Mouse (Mus musculus): Measurements from ENCODE around the gene Ppp1r14b. TPM values are rescaled to one million over a fixed set of nuclear protein-coding genes. Genes with fewer than 3 reads are reported as not detected.
"Not testable (repeated sequence)": the region's sequence is repeated elsewhere in the genome, so short reads cannot be mapped to it uniquely, and the experiment has no call there.

The Ppp1r14b gene
- polyA plus RNA-seq, 1 experiment from 2014 or later: 90.8 TPM

DNA sequence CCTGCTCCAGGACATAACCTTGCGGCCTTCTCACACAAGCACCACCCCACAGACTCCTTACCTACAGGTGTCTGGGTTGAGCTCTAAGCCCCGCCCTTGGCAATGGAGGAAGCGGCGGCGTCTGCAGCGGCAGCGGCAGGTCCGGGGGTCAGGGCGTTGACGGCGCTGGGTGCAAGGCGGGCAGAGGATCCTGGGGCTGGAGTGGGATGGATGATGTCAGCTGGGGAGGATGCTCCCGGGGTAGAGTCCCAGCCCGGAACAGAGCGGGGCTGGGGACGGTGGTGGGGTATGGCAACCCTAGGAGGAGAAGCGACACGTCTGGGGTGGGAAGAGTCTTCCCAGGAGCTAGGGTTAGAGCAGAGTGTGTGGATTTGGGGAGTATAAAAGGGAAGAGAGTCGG lies 10.5 kb downstream of the Ppp1r14b start:
- Histone ChIP-seq H3K27me3 (ENCODE audit: low read depth, poor library complexity, severe bottlenecking) (no peaks in the 10 kb centered on the region), H3K27ac (replicated peaks) (0 out of 2 replicates have a peak overlapping the region, but pooled peaks have one; percentile 23), H3K4me1 (peaks cover 42% of the 10 kb centered on the region), H3K9me3 (replicated peaks) (no peaks in the 10 kb centered on the region), H3K36me3 (peaks cover 44% of the 10 kb centered on the region), H3K4me3 (peak overlapping the region; percentile 20; the same call in 1 of the 2 replicates)
- no peak for DNase-seq (ENCODE audit: low spot score)
- WGBS: 90% methylated on average over 19 of the region's 19 CpGs

DNA sequence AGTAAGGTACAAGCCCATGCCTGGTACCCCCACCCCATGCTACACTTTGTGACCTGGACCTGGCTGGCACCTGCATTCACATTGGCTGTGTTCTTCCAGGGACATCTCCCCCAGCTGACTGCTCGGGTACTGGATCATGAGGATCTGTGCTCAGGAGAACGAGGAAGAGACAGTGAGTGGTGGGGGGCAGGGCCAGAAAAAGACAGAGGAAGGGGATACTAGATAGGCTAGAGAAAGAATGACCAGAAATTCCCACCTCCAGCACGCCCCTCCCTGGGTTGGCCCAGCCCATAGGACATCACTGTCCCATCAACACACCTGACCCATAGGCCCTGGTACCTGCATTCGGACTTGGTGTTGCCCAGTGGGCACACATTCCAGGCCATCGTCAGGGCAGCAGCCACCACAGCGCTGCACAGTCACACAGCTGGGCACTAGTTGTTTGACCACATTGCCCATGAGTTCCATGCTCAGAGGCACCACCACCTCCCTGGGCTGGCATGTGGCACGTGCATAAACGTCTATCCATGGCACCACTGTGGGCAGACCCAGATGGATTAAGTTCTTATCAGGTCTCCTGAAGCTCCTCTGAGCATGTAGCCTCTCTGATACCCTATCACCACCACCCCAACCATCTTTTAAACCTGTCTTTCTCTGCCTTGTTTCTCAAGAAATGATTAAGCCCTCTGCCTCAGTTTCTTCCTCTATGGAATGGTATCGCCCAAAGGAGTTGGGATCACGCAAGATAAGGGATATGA lies 11.4 kb downstream of the Ppp1r14b start:
- H3K27ac ChIP-seq (replicated peaks): 0 out of 2 replicates have a peak overlapping the region, but pooled peaks have one; percentile 46
- peaks cover 44% of the 10 kb centered on the region for H3K36me3 ChIP-seq
- DNase-seq (ENCODE audit: low spot score): no peak
- peaks cover 39% of the 10 kb centered on the region for H3K4me1 ChIP-seq
- 79% methylated on average over 10 of the region's 10 CpGs for WGBS
- H3K4me3 ChIP-seq: peak overlapping the region; percentile 94
- no peaks in the 10 kb centered on the region for H3K9me3 ChIP-seq (replicated peaks)
- no peaks in the 10 kb centered on the region for H3K27me3 ChIP-seq (ENCODE audit: low read depth, poor library complexity, severe bottlenecking)

DNA sequence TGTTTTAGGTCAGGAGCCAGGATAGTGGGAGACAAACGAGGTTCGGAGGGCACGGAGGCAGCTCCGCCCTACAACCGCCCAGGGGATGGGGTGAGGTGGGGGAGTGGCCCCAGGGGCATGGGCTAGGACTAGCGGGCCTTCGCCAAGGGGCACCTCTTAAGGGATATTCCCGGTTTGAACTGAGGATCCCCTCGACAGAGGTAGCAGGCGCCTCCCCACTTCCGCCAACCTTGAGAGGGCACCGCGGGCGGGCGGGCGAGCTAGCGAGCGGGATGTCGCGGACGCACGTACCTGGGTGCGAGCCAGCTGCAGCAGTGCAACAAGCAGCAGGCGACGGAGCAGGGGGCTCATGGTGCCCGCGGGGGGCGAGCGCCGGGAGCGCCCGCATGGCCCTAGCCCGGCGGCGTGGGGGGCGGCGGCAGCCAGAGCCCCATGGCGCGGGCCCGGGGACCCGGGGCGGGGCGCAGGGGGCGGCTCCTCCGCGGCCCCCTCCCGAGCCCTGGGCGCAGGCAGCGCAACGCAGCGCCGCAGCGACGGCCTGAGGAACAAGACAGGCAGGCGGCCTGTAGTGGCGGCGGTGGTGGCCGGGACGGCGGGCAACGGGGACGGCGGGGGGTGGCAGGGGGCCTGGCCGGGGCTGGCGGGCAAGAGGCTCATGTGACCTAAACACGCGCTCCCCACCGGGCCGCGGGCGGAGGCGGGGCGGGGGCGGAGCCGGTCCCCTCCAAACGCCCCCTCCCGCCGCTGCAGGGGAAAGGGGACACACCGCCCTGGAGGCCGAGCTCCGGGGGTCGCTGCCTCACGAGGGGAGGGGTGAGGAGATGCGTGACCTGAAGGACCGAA lies 12.5 kb downstream of the Ppp1r14b start, which contains the start of gene Vegfb:
Gene Vegfb (minus strand): TSS at position 591 of the 843 bp plus-strand sequence.
- under 1% methylated on average over 82 of the region's 85 CpGs for WGBS
- H3K27ac ChIP-seq (replicated peaks): peak within 1 kb of the TSS; percentile 97
- H3K27me3 ChIP-seq (ENCODE audit: low read depth, poor library complexity, severe bottlenecking): no peaks in the 10 kb centered on the region
- H3K9me3 ChIP-seq (replicated peaks): no peaks in the 10 kb centered on the region
- peak; percentile 75 for DNase-seq (ENCODE audit: low spot score)
- peaks cover 37% of the 10 kb centered on the region for H3K36me3 ChIP-seq
- peaks cover 43% of the 10 kb centered on the region for H3K4me1 ChIP-seq
- H3K4me3 ChIP-seq: peak within 1 kb of the TSS; percentile 94

DNA sequence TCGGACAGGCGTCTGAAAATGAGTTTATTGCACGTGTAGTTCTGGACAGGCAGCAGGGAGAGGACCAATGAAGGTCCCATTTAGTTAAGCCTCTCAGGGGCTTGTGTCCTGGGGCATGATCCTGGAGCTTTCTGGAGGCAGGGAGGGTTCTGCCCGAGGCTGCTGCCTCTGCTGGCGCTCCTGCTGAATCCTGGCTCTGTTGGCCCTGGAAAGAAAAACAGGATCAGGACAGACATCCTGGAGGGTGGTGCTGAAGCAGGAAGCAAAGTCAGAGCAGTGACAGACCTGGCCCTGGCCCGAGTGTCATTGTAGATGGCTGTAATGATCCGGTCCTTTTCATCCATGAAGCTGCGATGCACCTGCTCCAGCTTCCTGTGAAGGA lies 13.1 kb downstream of the Ppp1r14b start:
- 5% methylated on average over 8 of the region's 8 CpGs for WGBS
- H3K36me3 ChIP-seq: peaks cover 31% of the 10 kb centered on the region
- no peaks in the 10 kb centered on the region for H3K9me3 ChIP-seq (replicated peaks)
- no peaks in the 10 kb centered on the region for H3K27me3 ChIP-seq (ENCODE audit: low read depth, poor library complexity, severe bottlenecking)
- H3K4me3 ChIP-seq: peak overlapping the region; percentile 94
- peak overlapping the region; percentile 97 for H3K27ac ChIP-seq (replicated peaks)
- DNase-seq (ENCODE audit: low spot score): no peak
- H3K4me1 ChIP-seq: peaks cover 47% of the 10 kb centered on the region

DNA sequence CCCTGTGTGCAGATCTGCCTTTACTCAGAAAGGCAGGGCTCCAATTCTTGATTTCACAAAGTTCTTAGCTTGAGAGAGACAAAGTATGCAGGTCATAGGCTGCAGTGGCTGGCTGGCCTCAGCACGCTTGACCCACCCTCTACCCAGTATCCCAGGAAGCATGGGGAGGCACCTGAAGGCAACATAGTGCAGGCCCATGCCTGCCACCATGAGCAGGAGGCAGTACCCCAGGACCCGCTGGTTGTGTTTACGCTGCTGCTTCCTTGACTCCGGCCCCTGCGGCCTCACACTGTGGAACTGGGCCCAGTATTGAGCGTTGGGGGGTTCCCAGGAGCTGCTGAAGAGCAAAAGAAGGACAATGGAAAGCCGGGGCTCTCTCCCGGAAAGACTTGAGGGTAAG lies 14.5 kb downstream of the Ppp1r14b start:
- Histone ChIP-seq H3K27ac (replicated peaks) (no peak overlapping the region), H3K9me3 (replicated peaks) (no peaks in the 10 kb centered on the region), H3K4me1 (peaks cover 56% of the 10 kb centered on the region), H3K27me3 (ENCODE audit: low read depth, poor library complexity, severe bottlenecking) (no peaks in the 10 kb centered on the region), H3K4me3 (no peak overlapping the region), H3K36me3 (peaks cover 19% of the 10 kb centered on the region)
- 87% methylated on average over 8 of the region's 8 CpGs for WGBS
- no peak for DNase-seq (ENCODE audit: low spot score)

DNA sequence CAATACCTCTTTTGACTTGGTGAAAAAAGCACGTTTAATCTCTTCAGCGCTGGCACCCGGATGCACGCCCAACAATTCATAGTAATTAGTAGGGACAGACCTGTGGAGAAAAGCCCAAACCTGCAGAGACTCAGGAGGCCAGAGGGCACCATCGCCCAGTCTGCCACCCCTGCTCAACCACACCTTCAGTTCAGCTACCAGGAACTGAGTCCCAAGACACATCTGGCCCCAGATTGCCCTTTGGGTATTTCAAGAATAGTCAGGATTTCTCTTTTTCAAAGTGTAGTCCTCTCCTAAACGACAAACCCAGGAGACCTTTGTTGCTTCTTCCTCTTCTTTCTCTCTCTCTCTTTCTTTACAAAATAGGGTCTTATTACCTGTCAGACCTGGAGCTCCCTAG lies 15.9 kb downstream of the Ppp1r14b start:
- Histone ChIP-seq H3K27ac (replicated peaks) (no peak overlapping the region), H3K9me3 (replicated peaks) (no peaks in the 10 kb centered on the region), H3K27me3 (ENCODE audit: low read depth, poor library complexity, severe bottlenecking) (no peaks in the 10 kb centered on the region), H3K4me1 (peaks cover 66% of the 10 kb centered on the region), H3K36me3 (peaks cover 6% of the 10 kb centered on the region), H3K4me3 (no peak overlapping the region)
- WGBS: 91% methylated on average over 6 of the region's 6 CpGs
- no peak for DNase-seq (ENCODE audit: low spot score)

- not testable (repeated sequence) for H3K27ac ChIP-seq (replicated peaks); H3K9me3 ChIP-seq (replicated peaks); H3K36me3 ChIP-seq; DNase-seq (ENCODE audit: low spot score); H3K27me3 ChIP-seq (ENCODE audit: low read depth, poor library complexity, severe bottlenecking); H3K4me3 ChIP-seq
- 93% methylated on average over 6 of the region's 6 CpGs for WGBS
- H3K4me1 ChIP-seq: peaks cover 65% of the 10 kb centered on the region
These were observed 16.4 kb downstream of the Ppp1r14b start for GRCm38 (mm10) chr19:6991166-6991565.

DNA sequence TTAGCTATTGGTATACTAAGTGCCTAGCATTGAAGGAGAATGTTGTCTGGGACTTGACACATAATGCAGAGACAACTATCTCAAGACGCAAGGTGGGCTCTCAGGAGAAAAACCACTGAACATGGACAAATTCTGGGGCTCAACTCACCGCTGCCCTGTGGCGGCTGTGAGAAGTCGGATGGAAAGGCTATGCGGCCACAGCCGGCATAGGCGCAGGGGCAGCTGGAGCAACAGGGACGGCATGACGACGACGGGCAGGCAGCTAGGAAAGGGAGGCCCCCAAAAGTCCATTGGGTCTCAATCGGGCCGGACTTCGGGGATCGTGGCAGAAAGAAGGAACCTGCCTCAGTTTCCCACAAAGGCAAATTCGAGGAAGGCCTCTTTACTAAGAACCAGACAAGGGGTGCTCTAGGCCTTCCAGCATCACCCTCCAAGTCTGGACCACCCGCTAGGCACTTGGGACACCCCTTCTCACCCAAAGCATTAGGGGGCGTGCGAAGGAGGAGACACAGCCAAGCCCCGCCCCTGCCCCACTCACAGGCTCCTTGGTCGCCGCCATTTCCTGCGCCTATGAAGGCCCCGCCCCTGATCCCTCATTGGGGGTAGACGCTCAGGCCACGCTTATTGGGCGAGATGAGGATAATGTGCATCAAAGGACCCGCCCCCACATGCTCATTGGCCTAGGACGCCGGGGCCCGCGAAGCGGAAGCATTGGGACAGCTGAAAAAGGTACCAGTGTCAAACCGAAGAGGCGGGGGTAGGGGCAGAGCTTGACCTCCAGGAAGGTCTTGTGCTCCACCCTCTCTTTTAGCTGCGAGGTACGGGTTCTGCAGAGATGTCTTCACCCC lies 17.5 kb downstream of the Ppp1r14b start, which contains the start of gene Dnajc4:
Gene Dnajc4 (minus strand): TSS at position 562 of the 848 bp plus-strand sequence.
- H3K4me1 ChIP-seq: peaks cover 65% of the 10 kb centered on the region
- H3K27ac ChIP-seq (replicated peaks): peak within 1 kb of the TSS; percentile 87

GRCm38 (mm10) chr19:6993011-6993770 lies 18.4 kb downstream of the Ppp1r14b start:
- peaks cover 9% of the 10 kb centered on the region for H3K36me3 ChIP-seq
- H3K9me3 ChIP-seq (replicated peaks): no peaks in the 10 kb centered on the region
- WGBS: 66% methylated on average over 14 of the region's 14 CpGs
- H3K4me1 ChIP-seq: peaks cover 63% of the 10 kb centered on the region
- H3K27ac ChIP-seq (replicated peaks): peak overlapping the region; percentile 87
- no peak for DNase-seq (ENCODE audit: low spot score)
- peak overlapping the region; percentile 71 for H3K4me3 ChIP-seq
- H3K27me3 ChIP-seq (ENCODE audit: low read depth, poor library complexity, severe bottlenecking): no peaks in the 10 kb centered on the region

More for the DNA sequence above, 17.5 kb downstream of the Ppp1r14b start, which contains the start of gene Dnajc4:
- H3K4me3 ChIP-seq: peak within 1 kb of the TSS; percentile 71
- H3K27me3 ChIP-seq (ENCODE audit: low read depth, poor library complexity, severe bottlenecking): no peaks in the 10 kb centered on the region
- peak; percentile 98 for DNase-seq (ENCODE audit: low spot score)
- no peaks in the 10 kb centered on the region for H3K9me3 ChIP-seq (replicated peaks)
- H3K36me3 ChIP-seq: peaks cover 4% of the 10 kb centered on the region; the same call in 1 of the 2 replicates
- 3% methylated on average over 37 of the region's 37 CpGs for WGBS

DNA sequence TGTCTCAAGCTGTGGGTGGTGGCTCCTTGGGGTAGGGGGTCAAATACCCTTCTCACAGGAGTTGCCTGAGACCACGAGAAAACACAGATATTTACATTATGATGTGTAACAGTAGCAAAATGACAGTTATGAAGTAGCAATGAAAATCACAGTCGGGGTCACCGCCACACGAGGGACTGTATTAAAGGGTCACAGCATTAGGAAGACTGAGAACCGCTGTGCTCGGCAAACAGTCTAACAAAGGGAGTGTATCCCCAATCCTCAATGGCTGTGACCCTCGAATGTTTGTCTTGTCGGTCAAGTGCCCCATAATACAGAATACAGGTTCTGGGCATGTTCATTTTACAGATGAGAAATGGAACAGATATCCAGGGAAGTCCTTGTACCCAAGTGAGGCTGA lies 19.2 kb downstream of the Ppp1r14b start:
- Histone ChIP-seq H3K4me1 (peaks cover 61% of the 10 kb centered on the region), H3K4me3 (no peak overlapping the region; the same call in 1 of the 2 replicates), H3K36me3 (peaks cover 17% of the 10 kb centered on the region), H3K27me3 (ENCODE audit: low read depth, poor library complexity, severe bottlenecking) (no peaks in the 10 kb centered on the region), H3K9me3 (replicated peaks) (no peaks in the 10 kb centered on the region), H3K27ac (replicated peaks) (no peak overlapping the region)
- DNase-seq (ENCODE audit: low spot score): no peak
- WGBS: 87% methylated on average over 8 of the region's 8 CpGs

- no peak for DNase-seq (ENCODE audit: low spot score)
- no peaks in the 10 kb centered on the region for H3K9me3 ChIP-seq (replicated peaks)
- 89% methylated on average over 8 of the region's 8 CpGs for WGBS
- no peaks in the 10 kb centered on the region for H3K27me3 ChIP-seq (ENCODE audit: low read depth, poor library complexity, severe bottlenecking)
- H3K4me1 ChIP-seq: peaks cover 61% of the 10 kb centered on the region
- no peak overlapping the region for H3K27ac ChIP-seq (replicated peaks)
- peaks cover 19% of the 10 kb centered on the region for H3K36me3 ChIP-seq
- H3K4me3 ChIP-seq: peak overlapping the region; percentile 71; the same call in 1 of the 2 replicates
These were observed 19.7 kb downstream of the Ppp1r14b start for GRCm38 (mm10) chr19:6994489-6994888.
